Mouse (Mus musculus) bone marrow macrophage, adult 2 months (primary cell): ENCODE data around the gene Gpr88. TPM values are rescaled to one million over a fixed set of nuclear protein-coding genes. Genes with fewer than 3 reads are reported as not detected.
A peak's percentile ranks its signal among the peaks of the same experiment; 100 is the strongest.

Experiments used
- H3K27ac ChIP-seq: 2 replicates; pipeline ENCODE4 v1.5.1; 2012; ENCODE audit warnings: low read depth, low read length; ENCODE audit not compliant: insufficient read depth
- H3K4me1 ChIP-seq: 2 replicates; pipeline ENCODE4 v1.6.1; 2012; ENCODE audit warnings: low read length; ENCODE audit not compliant: control insufficient read depth, insufficient read depth
- H3K4me3 ChIP-seq: 2 replicates; pipeline ENCODE4 v1.5.1; 2012; ENCODE audit warnings: mild to moderate bottlenecking, low read length, moderate library complexity; ENCODE audit not compliant: insufficient read depth
- CTCF ChIP-seq: IDR thresholded peaks from 2 replicates; pipeline ENCODE4 v1.5.1; 2012; ENCODE audit warnings: low read depth, mild to moderate bottlenecking, low read length, moderate library complexity
- POLR2A ChIP-seq: IDR thresholded peaks from 2 replicates; pipeline ENCODE4 v1.6.1; 2012; ENCODE audit warnings: mild to moderate bottlenecking, low read depth, low read length, borderline replicate concordance
- polyA plus RNA-seq: library from polyadenylated mRNA; stranded (reverse); fragments of >200 nt; gene quantifications from 2 replicates; pipeline ENCODE4 v1.2.4, GENCODE M21; 2012; ENCODE audit not compliant: missing spikeins, insufficient read depth, insufficient read length

Gpr88 gene
- polyA plus RNA-seq = not detected in 2 replicates

- no peak within 1 kb of the TSS for H3K27ac ChIP-seq
- TF ChIP-seq CTCF = no peak
- TF ChIP-seq POLR2A = no peak
These were observed at the start of gene Gpr88 for GRCm38 (mm10) chr3:116253077-116253531. TSS of gene Gpr88 (minus strand) at chr3:116253503.

GRCm38 (mm10) chr3:116302581-116302980, 49.3 kb upstream of the Gpr88 start:
- peaks cover 3% of the 10 kb centered on the region; the same call in 1 of the 2 replicates for H3K4me1 ChIP-seq
- no peak overlapping the region for H3K4me3 ChIP-seq
- H3K27ac ChIP-seq = no peak overlapping the region
- TF ChIP-seq POLR2A = no peak
- TF ChIP-seq CTCF = no peak

More at GRCm38 (mm10) chr3:116253077-116253531, at the start of gene Gpr88:
- Histone ChIP-seq H3K4me1 (peaks cover 9% of the 10 kb centered on the region; the same call in 1 of the 2 replicates), H3K4me3 (peak within 1 kb of the TSS; percentile 58)

DNA sequence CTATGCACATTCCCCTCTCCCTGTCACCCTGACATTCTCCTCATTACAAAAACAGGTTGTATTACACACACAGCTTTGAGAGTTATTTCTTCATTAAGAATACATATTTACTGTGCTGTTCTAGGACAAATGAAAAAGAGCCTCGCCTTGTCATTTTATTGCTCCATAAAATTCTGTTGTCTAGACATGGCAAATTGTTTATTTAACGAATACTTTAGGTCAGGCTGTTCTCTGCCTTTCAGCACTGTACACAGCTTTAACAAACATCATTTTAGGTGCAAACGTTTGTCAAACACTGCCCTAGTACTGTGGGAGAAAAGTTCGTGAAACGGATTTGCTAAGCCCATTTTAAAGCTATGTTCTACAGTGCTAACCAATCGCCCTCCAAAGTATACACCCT, 48.5 kb upstream of the Gpr88 start:
- no peak overlapping the region for H3K27ac ChIP-seq
- no peak overlapping the region for H3K4me3 ChIP-seq
- TF ChIP-seq CTCF = no peak
- no peak for TF ChIP-seq POLR2A

GRCm38 (mm10) chr3:116298727-116299126, 45.4 kb upstream of the Gpr88 start:
- H3K4me1 ChIP-seq = peaks cover 3% of the 10 kb centered on the region; the same call in 1 of the 2 replicates
- TF ChIP-seq POLR2A (no peak), CTCF (no peak)
- H3K27ac ChIP-seq = no peak overlapping the region
- no peak overlapping the region for H3K4me3 ChIP-seq

More for the DNA sequence above, 48.5 kb upstream of the Gpr88 start:
- H3K4me1 ChIP-seq = peaks cover 3% of the 10 kb centered on the region; the same call in 1 of the 2 replicates

GRCm38 (mm10) chr3:116298003-116298402, 44.7 kb upstream of the Gpr88 start:
- H3K27ac ChIP-seq = no peak overlapping the region
- no peak overlapping the region for H3K4me3 ChIP-seq
- TF ChIP-seq POLR2A (no peak), CTCF (no peak)
- H3K4me1 ChIP-seq = peaks cover 3% of the 10 kb centered on the region; the same call in 1 of the 2 replicates

DNA sequence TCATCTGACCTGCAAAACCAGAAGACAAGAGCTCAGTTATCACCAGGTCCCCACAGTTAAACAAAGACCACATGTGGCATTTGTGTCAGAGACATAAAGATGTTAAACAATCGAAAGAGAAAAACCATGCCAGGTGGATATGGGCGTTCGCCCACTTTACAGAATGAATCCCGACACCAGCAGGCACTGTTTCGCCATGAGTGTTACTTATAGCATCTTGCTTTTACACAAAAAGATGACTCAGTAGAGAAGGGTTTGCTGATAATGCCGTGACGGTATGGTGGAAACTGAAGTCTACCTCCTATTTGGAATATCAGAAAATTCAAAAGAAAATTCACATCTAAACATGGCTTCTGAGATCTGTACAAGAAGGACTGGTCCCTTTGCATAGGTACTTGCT, 43.9 kb upstream of the Gpr88 start:
- TF ChIP-seq CTCF (no peak), POLR2A (no peak)
- Histone ChIP-seq H3K4me3 (no peak overlapping the region), H3K4me1 (peaks cover 3% of the 10 kb centered on the region; the same call in 1 of the 2 replicates), H3K27ac (no peak overlapping the region)

DNA sequence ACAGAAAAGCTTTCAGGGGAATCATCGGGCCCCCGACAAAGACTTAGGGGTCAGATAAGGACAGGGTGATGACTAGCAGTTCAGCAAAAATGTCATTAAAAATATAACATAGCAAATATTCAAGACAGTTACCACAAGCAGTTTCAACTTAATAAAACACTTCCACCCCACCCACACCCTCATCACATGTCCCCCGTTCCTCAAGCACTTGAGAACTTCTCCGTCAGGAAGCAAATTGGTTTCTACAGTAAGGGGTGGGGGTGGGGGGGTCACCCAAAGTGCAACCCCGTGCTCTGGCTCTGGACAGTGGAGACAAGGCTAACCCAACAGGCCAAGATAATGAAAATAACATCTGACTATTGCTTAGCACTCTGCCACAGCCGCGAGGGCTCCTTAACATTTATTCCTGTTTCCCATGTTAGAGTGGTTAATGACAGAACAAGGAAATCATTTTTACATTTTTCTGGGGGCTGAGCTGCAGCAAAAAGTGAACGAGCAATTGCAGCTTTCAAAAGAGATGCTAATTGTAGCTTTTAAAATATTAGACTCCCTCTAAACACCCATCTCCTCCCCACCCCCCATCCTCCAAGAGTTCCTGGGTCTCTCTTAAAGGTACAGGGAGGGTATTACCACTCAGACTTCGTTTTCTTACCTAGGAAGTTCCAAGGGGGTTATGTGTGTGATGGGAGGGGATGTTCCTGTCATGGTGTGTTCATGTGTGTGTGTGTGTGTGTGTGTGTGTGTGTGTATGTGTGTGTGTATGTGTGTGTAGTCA, 36.9 kb upstream of the Gpr88 start:
- Histone ChIP-seq H3K27ac (no peak overlapping the region), H3K4me1 (no peaks in the 10 kb centered on the region), H3K4me3 (no peak overlapping the region)
- TF ChIP-seq POLR2A (no peak), CTCF (no peak)

DNA sequence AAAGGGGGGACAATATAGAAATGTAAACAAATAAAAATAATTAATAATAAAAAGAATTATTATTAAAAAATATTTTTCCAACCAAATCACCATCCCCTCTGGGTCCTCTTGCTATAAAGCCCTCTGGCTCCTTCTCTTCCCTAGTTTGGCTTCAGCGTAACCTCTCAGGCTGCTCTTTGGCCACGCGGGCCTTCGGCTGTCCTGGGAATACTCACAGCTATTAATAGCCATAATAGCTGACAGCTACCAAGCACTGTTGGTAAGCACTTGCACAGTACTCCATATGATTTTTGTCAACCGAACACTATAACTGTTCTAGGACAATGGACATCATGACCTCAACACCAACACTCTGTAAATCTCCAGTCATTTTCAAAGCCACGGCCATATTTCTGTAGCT, 35.5 kb upstream of the Gpr88 start:
- TF ChIP-seq POLR2A (no peak), CTCF (no peak)
- Histone ChIP-seq H3K4me3 (no peak overlapping the region), H3K4me1 (no peaks in the 10 kb centered on the region), H3K27ac (no peak overlapping the region)

- Histone ChIP-seq H3K4me3 (no peak overlapping the region), H3K4me1 (no peaks in the 10 kb centered on the region), H3K27ac (no peak overlapping the region)
- TF ChIP-seq POLR2A (no peak), CTCF (no peak)
These were observed 31.4 kb upstream of the Gpr88 start for GRCm38 (mm10) chr3:116284735-116285134.

DNA sequence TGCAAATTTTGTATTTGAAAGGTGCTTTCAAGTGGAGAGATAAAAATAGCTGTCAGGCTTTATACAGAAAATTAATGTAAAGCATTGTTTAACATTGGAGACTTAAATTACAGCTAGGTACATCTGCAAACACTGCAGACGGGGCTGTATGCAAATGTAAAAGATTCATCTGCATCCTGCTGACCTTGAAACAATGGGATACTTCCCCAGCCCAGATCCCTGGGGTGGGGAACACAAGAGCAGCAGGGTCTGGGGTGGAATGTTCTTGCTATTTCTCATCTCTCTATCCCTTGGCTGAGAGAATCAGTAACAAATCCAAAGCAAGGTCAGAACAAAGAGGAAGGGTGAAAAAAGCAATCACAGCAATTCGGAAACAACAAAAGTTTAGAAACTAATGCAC, 30.7 kb upstream of the Gpr88 start:
- H3K27ac ChIP-seq = no peak overlapping the region
- TF ChIP-seq POLR2A (no peak), CTCF (no peak)
- no peak overlapping the region for H3K4me3 ChIP-seq
- H3K4me1 ChIP-seq = no peaks in the 10 kb centered on the region

DNA sequence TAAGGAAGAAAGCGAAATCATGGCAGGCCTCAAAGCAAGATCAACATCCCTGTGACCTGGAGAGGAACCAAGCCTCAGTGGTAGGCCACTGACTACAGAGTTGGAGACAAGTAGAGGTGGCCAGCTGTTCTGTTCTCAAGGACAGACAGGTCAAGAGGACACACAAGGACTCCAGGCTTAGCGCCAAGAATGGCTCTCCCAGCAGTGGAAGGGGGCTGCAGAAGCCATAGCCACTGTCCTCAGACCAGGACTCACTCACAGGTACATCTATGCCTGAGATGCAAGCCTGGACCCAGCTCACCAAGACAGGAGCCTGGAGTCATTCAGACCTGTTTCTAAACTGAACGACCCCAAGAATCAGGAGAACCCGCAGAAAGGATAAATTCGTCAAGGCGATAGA, 28.4 kb upstream of the Gpr88 start:
- TF ChIP-seq CTCF = no peak
- TF ChIP-seq POLR2A = no peak
- H3K4me3 ChIP-seq = no peak overlapping the region
- peaks cover 4% of the 10 kb centered on the region; the same call in 1 of the 2 replicates for H3K4me1 ChIP-seq
- no peak overlapping the region for H3K27ac ChIP-seq
